Mouse (Mus musculus) embryo, embryonic 9.5 days (tissue): ENCODE measurements at regions not wholly inside any gene's neighbourhood (a gene's known extent, or its start where the extent isn't known, plus 50 kb on each side); places are given as distances from the start of the nearest gene placed in this dataset.

Source experiments
- DNase-seq: peaks from one replicate; pipeline ENCODE4 v3.0.0-alpha.2; 2017; ENCODE audit errors: extremely low spot score

- DNase-seq: no peak
Observed at GRCm38 (mm10) chr16:50852081-50852480, 261.1 kb upstream of the Ccdc54 start.

- no peak for DNase-seq
Observed at GRCm38 (mm10) chr16:50847693-50848092, 256.7 kb upstream of the Ccdc54 start.

GRCm38 (mm10) chr16:50846505-50846904, 255.6 kb upstream of the Ccdc54 start:
- DNase-seq: no peak

DNA sequence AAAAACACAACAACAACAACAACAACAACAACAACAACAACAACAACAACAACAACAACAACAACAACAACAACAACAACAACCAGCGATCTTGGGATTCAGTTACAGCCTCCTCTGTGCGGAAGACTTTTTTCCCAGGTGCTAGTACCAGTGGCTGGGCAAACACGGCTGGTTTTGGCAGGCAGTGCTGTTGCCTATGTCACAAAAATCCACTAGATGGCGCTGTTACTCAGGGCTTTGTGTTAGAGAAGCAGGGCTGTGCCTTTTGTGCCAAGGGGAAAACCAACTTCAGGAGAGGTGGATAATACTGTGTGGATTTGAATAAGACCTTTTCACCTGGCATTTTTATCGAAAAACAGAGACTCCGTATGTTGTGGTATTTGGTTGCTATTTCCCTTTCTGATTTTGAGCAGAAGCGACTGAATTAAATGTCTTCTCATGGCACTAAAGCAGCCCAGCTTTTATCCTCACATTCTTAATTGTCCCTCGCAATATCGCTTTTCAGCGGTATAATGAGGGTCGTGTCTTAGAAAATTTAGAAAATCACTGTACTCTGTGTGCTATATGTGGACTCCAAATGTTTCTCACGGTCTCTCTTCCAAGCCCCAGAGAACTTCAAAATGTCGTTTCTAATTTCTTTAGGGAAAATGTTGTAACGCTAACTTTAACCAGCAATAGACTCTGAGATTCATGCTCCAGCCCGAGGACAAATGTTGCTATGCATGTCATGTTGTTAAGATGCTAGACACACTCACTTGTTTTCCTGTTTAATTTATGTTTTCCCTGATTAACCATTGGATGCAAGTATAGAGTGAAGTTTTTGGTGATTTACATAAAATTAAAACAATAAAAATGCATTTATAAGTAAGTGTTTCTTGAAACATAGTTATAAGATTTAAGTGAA, 251.0 kb upstream of the Ccdc54 start:
- peak; percentile 79 for DNase-seq

DNA sequence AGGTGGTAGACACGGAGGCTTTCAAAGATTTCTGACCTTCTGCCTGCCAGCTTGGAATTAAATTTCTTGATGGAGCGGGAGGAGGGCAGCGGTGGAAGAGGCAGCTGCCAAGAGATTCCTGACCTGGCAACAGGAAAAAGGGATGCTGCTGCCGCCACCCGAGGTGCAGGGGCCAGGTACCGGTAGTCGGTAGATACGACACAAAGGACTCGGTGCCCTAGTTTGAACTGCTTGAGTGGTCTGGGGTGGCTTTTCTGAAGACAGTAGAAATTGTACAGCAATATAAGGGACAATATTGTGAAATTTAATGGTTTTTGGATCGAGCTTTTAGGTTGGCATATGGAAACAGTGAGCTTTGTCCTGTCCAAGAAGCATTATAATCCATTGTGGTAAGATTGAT, 250.3 kb upstream of the Ccdc54 start:
- no peak for DNase-seq

GRCm38 (mm10) chr16:50839665-50840064, 248.7 kb upstream of the Ccdc54 start:
- no peak for DNase-seq

DNA sequence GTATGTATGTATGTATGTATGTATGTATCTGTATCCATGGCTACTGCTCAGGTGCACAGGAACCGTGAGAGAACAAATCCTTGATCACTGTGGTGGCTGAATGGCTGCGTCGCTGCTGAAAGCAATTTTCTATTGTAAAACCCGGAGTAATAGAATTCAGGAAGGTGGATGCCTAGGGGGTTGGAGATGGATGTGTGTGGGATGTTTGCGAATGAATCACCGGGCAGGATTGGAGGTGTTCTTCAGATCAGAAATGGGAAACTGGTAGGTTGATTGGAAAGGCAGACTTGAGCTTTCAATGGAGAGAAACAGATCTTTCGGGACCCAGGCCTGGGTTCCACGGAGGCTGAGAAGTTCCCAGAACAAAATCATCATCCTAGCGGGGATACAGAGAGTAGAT, 246.5 kb upstream of the Ccdc54 start:
- DNase-seq: no peak

GRCm38 (mm10) chr16:50836457-50836856, 245.5 kb upstream of the Ccdc54 start:
- DNase-seq: no peak

- no peak for DNase-seq
Observed at GRCm38 (mm10) chr16:50833357-50833756, 242.4 kb upstream of the Ccdc54 start.

DNA sequence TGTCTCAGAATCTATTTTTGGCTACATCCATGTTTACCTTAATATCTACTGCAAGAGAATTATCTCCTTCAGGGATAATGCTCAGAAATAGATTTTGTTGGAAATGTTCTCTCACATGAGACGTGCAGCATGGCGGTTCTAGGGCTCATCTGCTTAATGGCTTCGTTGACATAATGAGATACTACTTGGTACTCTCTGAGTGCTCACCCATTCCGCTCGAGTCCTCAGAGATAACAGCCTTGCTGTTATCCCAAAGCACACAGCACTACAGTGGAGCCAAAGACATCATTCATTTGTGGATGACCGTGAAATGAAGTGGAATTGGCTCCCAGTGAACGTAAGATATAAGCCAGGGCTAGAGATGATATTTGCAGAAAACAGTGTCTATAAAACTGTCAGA, 231.4 kb upstream of the Ccdc54 start:
- no peak for DNase-seq

DNA sequence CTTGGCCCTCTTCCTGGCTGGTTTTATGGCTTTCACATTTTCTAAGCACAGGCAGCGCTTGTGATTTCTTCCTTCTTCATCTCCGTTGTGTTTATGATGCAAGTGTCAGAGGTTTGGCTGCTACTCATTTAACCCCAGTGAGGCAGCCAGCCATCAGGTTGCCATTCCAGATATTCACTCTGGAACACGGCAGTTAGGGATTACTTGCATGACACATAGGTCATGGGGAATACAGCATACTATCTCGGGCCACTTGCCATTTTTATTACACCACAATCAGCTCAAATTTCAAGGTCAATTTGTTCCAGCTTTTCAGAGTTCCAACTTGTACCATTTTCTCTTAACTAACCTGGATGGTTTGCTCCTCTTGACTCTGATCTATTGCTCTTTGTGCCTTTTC, 223.7 kb upstream of the Ccdc54 start:
- no peak for DNase-seq

DNA sequence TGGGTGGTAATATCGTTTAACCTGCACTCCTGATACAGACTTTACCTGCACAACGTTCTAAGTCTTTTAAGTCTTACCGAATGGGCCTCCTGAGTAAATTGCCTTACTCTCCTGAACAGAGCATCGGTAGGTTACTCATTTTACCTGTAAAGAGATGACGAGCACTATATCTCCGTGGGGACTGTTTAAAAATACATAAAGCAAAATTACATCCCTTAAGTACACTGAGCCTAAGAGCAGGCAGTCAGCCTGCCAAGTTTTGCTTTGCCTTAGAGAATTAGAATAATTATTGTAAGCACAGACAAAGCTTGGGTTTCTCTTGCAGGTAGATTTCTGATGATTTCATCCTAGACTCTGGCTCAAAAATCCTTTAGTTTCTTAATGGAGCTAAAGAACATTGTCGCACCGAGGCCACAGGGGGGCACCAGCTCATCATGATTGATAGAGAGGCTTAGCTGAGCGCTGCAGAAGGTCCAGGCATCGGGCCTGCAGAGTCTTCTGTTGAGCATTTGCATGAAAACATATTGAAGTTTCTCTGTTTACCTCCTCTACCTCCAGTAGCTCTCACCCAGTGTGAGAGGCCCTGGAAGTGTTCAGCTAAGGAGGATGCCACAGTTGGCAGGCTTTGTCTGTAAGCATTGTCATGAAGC, 208.3 kb upstream of the Ccdc54 start:
- DNase-seq: peak; percentile 54

- no peak for DNase-seq
Observed at GRCm38 (mm10) chr16:50798095-50798494, 207.1 kb upstream of the Ccdc54 start.

DNA sequence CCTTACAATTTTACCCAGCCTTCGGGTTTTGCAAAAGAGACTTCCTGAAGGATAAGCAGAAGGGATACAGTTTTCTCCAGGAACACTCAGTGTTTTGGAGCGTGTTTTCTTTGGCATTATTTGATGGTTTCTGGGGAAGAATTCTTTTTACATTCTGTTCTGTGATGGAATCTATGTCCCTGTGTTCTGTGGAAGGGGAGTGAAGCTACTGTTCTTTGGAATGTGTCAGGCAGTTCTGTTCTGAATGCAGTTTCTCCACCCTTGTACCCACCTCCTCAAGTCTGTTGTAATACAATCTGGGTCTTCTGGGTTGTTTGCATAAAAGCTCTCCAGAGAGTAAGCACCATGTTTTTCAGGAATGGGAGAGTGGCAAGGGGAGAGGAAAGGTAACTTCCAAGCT, 202.0 kb upstream of the Ccdc54 start:
- no peak for DNase-seq

DNA sequence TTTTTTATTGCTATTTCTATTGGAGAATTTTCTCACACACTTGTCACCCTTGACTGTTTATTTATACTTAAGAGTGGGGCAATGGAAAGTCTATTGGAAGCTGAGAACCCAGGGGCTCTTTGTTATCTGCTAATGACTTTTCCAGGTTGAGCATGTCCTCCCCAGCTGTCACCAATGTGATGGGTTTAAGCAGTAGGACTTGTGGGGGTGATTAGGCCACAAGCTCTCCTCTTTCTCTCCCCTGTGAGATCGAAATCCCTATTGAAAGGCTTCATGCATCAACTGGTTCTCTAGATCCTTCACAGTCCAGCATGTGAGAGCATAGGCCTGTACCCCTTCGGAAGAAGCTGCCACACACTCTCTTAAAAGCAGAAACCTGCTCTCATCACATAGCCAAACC, 201.6 kb upstream of the Ccdc54 start:
- no peak for DNase-seq

DNA sequence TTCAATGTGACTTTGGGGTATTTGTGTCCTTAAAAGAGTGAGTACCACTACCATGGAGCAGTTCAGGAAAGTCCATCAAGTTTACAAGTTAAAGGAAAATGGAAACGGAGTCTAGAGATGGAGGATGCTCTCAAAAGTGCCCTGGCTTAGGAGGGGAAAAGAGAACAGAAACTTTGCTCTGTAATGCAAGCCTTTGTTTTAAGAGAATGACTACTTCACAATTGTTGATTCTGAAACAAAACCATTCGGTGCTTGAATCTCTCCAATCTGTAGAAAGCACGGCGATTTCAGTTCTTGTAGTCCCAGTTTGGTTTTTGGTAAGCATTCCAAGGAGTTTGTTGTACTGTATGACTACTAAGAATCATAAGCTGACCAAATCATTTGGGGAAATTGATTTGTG, 197.7 kb upstream of the Ccdc54 start:
- DNase-seq: no peak

- no peak for DNase-seq
Observed at GRCm38 (mm10) chr16:50786199-50786598, 195.2 kb upstream of the Ccdc54 start.

- no peak for DNase-seq
Observed at GRCm38 (mm10) chr16:50785384-50785783, 194.4 kb upstream of the Ccdc54 start.

GRCm38 (mm10) chr16:50784651-50785228, 193.8 kb upstream of the Ccdc54 start:
- no peak for DNase-seq

- DNase-seq: no peak
Observed at GRCm38 (mm10) chr16:50783784-50784650, 193.1 kb upstream of the Ccdc54 start.

GRCm38 (mm10) chr16:50783240-50783639, 192.3 kb upstream of the Ccdc54 start:
- no peak for DNase-seq
